Mouse (Mus musculus) myocyte (in vitro differentiated cells): ENCODE measurements around the gene Pick1. TPM values are rescaled to one million over a fixed set of nuclear protein-coding genes. Genes with fewer than 3 reads are reported as not detected.

Source experiments
- H3K27me3 ChIP-seq: one replicate; pipeline ENCODE4 v1.6.1; 2011; ENCODE audit not compliant: control insufficient read depth, insufficient read depth, insufficient read length
- H3K36me3 ChIP-seq: one replicate; pipeline ENCODE4 v1.6.1; 2011; ENCODE audit not compliant: control insufficient read depth, insufficient read depth
- H3K4me2 ChIP-seq: one replicate; pipeline ENCODE4 v1.6.1; 2011; ENCODE audit warnings: low read depth, control low read depth
- H3K4me3 ChIP-seq: one replicate; pipeline ENCODE4 v1.5.1; 2011; ENCODE audit warnings: mild to moderate bottlenecking, control low read depth, moderate library complexity
- H3K79me2 ChIP-seq: one replicate; pipeline ENCODE4 v1.6.1; 2011; ENCODE audit not compliant: control insufficient read depth, insufficient read depth
- H3ac ChIP-seq: one replicate; pipeline ENCODE4 v1.6.1; 2011; ENCODE audit not compliant: control insufficient read depth, insufficient read length
- CEBPB ChIP-seq: IDR thresholded peaks from 2 replicates; pipeline ENCODE4 v1.6.1; 2011; ENCODE audit warnings: mild to moderate bottlenecking, moderate library complexity; ENCODE audit not compliant: poor library complexity, insufficient read depth, severe bottlenecking
- E2F4 ChIP-seq: IDR thresholded peaks from one replicate; pipeline ENCODE4 v1.6.1; 2011; ENCODE audit warnings: mild to moderate bottlenecking, control low read depth, moderate library complexity; ENCODE audit not compliant: insufficient read depth
- MAX ChIP-seq: IDR thresholded peaks from one replicate; pipeline ENCODE4 v1.6.1; 2011; ENCODE audit warnings: low read depth, mild to moderate bottlenecking, control low read depth
- MYOD1 ChIP-seq, 3 experiments: IDR thresholded peaks; one replicate each; pipeline ENCODE4 v1.6.1; 2011; ENCODE audit warnings: control low read depth in 2 of 3, low read depth in 2 of 3, mild to moderate bottlenecking in 2 of 3, moderate library complexity in 1 of 3; ENCODE audit not compliant: insufficient read length in 2 of 3, control insufficient read depth in 1 of 3
- MYOG ChIP-seq, 3 experiments: IDR thresholded peaks; one replicate each; pipeline ENCODE4 v1.6.1; 2011; ENCODE audit warnings: control low read depth in 2 of 3, low read depth in 2 of 3, mild to moderate bottlenecking in 2 of 3; ENCODE audit not compliant: insufficient read length in 2 of 3, control insufficient read depth in 1 of 3, insufficient read depth in 1 of 3
- POLR2A ChIP-seq: IDR thresholded peaks from one replicate; pipeline ENCODE4 v1.6.1; 2011; ENCODE audit warnings: low read depth, mild to moderate bottlenecking, control low read depth, moderate library complexity; ENCODE audit not compliant: insufficient read length
- POLR2AphosphoS2 ChIP-seq: IDR thresholded peaks from one replicate; pipeline ENCODE4 v1.6.1; 2011; ENCODE audit warnings: low read depth, control low read depth; ENCODE audit not compliant: insufficient read length
- REST ChIP-seq: IDR thresholded peaks from one replicate; pipeline ENCODE4 v1.6.1; 2011; ENCODE audit warnings: mild to moderate bottlenecking, control low read depth, moderate library complexity; ENCODE audit not compliant: insufficient read depth, insufficient read length
- SRF ChIP-seq: IDR thresholded peaks from one replicate; pipeline ENCODE4 v1.6.1; 2011; ENCODE audit warnings: low read depth; ENCODE audit not compliant: control insufficient read depth, insufficient read length
- TCF12 ChIP-seq: IDR thresholded peaks from one replicate; pipeline ENCODE4 v1.6.1; 2011; ENCODE audit warnings: mild to moderate bottlenecking, control low read depth; ENCODE audit not compliant: poor library complexity, insufficient read depth, severe bottlenecking
- TCF3 ChIP-seq: IDR thresholded peaks from one replicate; pipeline ENCODE4 v1.6.1; 2011; ENCODE audit warnings: low read depth, control low read depth; ENCODE audit not compliant: insufficient read length
- USF1 ChIP-seq: IDR thresholded peaks from one replicate; pipeline ENCODE4 v1.6.1; 2011; ENCODE audit warnings: low read depth, mild to moderate bottlenecking, control low read depth, moderate library complexity
- polyA plus RNA-seq: library from polyadenylated mRNA; unstranded; fragments of >200 nt; fragmentation: generic; extraction: Trizol; gene quantifications from one replicate; pipeline ENCODE4 v1.2.1, GENCODE M21; 2012; ENCODE audit warnings: missing spikeins

Pick1 gene
- polyA plus RNA-seq, 1 experiment, result 26.0 TPM

DNA sequence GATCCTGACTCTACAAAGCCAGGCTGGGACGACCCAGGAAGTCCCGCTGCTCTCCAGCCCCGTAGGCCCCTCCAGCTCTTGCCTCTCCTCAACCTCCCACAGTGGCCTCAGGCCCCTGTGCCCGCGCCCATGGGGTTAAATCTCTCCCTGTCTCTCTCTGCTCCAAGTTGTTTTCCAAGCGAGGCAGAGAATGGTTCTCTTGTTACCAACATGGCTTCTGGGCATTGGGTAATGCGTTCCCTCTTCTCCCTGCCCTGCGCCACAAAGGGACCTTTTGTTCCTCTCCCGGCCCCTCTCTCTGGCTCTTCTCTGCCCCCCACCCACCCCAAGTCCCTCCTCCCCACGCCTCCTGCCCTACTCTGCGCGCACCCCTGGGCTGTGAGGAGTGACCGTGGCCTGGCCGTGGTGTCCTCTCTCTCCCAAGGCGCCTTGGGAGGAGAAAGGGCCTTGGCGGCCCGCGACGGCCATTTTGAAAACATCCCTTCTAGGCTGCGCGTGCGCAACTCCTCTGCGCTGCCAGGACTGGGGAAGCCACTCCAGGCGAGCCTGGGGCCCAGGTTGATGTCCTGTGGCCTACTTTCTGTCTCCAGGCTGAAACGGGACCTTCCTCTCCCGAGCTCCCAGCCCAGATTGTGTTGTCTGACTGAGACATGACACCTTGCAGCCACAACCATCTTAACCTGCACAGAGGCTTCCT lies 16.1 kb upstream of the Pick1 start:
- H3K27me3 ChIP-seq, result peaks cover 65% of the 10 kb centered on the region
- no peaks in the 10 kb centered on the region for H3K36me3 ChIP-seq
- H3ac ChIP-seq, result no peak overlapping the region
- TF ChIP-seq CEBPB (no peak), TCF3 (no peak), MYOD1 (IDR thresholded peaks at IDR 0.05; ENCODE audit: control insufficient read depth in 1 of 3, insufficient read length in 2 of 3, low read depth in 2 of 3) (no peak), POLR2AphosphoS2 (no peak), E2F4 (no peak), SRF (no peak), USF1 (no peak), REST (no peak), TCF12 (no peak), POLR2A (no peak), MYOG (IDR thresholded peaks at IDR 0.05; ENCODE audit: control insufficient read depth in 1 of 3, insufficient read depth in 1 of 3, insufficient read length in 2 of 3, low read depth in 2 of 3) (no peak), MAX (no peak)
- no peak overlapping the region for H3K4me2 ChIP-seq
- no peak overlapping the region for H3K4me3 ChIP-seq
- H3K79me2 ChIP-seq, result no peaks in the 10 kb centered on the region

DNA sequence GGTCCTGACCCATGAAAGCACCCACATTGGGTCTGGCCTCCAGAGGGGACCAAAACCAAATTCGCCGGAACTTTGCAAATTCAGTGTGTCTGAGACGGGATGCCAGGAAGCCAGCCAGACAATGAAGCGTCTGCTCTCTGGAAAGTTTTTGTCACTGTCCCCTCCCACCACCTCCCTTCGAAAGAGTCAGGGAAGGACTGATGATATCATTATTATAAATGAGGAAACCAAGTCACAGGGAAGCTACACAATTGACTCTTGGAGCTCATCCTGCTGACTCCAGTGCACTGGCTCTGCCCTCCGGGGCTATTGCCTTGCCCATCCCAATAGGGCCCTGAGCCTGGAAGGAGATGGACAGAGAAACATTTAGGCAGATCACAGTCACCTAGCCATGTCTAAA lies 15.4 kb upstream of the Pick1 start:
- no peaks in the 10 kb centered on the region for H3K36me3 ChIP-seq
- no peak for TF ChIP-seq POLR2A
- no peak for TF ChIP-seq USF1
- TF ChIP-seq MYOD1 (IDR thresholded peaks at IDR 0.05; ENCODE audit: control insufficient read depth in 1 of 3, insufficient read length in 2 of 3, low read depth in 2 of 3), result no peak
- no peak for TF ChIP-seq MYOG (IDR thresholded peaks at IDR 0.05; ENCODE audit: control insufficient read depth in 1 of 3, insufficient read depth in 1 of 3, insufficient read length in 2 of 3, low read depth in 2 of 3)
- TF ChIP-seq TCF12, result no peak
- TF ChIP-seq MAX, result no peak
- TF ChIP-seq REST, result no peak
- TF ChIP-seq CEBPB, result no peak
- TF ChIP-seq TCF3, result no peak
- TF ChIP-seq SRF, result no peak
- no peak for TF ChIP-seq POLR2AphosphoS2
- H3K4me3 ChIP-seq, result no peak overlapping the region
- H3K79me2 ChIP-seq, result no peaks in the 10 kb centered on the region
- peaks cover 65% of the 10 kb centered on the region for H3K27me3 ChIP-seq
- no peak overlapping the region for H3ac ChIP-seq
- H3K4me2 ChIP-seq, result no peak overlapping the region

DNA sequence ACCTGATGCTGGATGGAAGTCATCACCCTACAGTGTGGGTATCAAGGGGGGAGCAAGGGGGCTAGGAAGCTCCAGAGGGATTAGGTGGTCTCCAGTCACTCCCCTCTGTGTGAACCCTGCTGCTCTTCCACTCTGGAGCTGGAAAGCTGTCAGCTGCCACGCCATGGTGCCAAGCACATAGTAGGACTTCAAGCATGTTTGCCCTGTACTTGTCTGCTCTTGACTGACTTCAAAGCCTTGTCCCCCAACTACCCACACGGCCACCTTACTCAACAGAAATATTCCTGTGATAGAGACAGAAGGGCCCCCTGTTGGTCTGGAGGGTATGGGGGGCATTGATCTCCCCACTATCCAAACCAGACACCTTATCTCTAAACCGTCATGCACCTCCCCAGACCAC lies 12.8 kb upstream of the Pick1 start:
- no peak for TF ChIP-seq MYOG (IDR thresholded peaks at IDR 0.05; ENCODE audit: control insufficient read depth in 1 of 3, insufficient read depth in 1 of 3, insufficient read length in 2 of 3, low read depth in 2 of 3)
- no peak for TF ChIP-seq E2F4
- no peak for TF ChIP-seq POLR2A
- no peak for TF ChIP-seq REST
- no peak for TF ChIP-seq CEBPB
- no peak for TF ChIP-seq POLR2AphosphoS2
- TF ChIP-seq MAX, result no peak
- no peak for TF ChIP-seq TCF12
- TF ChIP-seq TCF3, result no peak
- TF ChIP-seq SRF, result no peak
- TF ChIP-seq USF1, result no peak
- no peak for TF ChIP-seq MYOD1 (IDR thresholded peaks at IDR 0.05; ENCODE audit: control insufficient read depth in 1 of 3, insufficient read length in 2 of 3, low read depth in 2 of 3)
- Histone ChIP-seq H3K4me2 (no peak overlapping the region), H3K4me3 (no peak overlapping the region), H3K79me2 (no peaks in the 10 kb centered on the region), H3K36me3 (no peaks in the 10 kb centered on the region), H3ac (no peak overlapping the region), H3K27me3 (peaks cover 62% of the 10 kb centered on the region)

DNA sequence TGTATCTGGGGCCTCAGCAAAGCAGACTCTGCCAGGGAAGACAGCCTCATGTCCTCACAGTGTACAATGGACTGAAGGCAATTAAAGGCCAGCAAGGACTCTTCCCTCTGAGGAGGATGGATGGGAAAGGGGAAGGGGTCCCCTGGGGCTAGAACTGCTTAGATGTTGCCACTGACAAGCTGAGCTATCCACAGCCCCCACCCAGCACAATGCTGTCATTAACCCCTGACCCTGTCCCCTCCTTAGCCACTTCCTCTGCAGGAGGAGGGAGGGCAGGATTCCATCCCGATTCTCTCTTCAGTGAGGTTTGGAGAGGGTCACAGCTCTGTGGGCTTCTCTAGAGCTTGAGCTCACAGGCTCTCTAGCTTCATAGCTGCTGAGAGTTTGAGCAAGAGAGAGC lies 9.4 kb upstream of the Pick1 start:
- Histone ChIP-seq H3K27me3 (peaks cover 45% of the 10 kb centered on the region), H3K79me2 (no peaks in the 10 kb centered on the region), H3ac (no peak overlapping the region), H3K36me3 (no peaks in the 10 kb centered on the region), H3K4me3 (no peak overlapping the region), H3K4me2 (no peak overlapping the region)
- TF ChIP-seq REST, result no peak
- TF ChIP-seq E2F4, result no peak
- no peak for TF ChIP-seq POLR2AphosphoS2
- no peak for TF ChIP-seq MAX
- TF ChIP-seq USF1, result no peak
- no peak for TF ChIP-seq MYOG (IDR thresholded peaks at IDR 0.05; ENCODE audit: control insufficient read depth in 1 of 3, insufficient read depth in 1 of 3, insufficient read length in 2 of 3, low read depth in 2 of 3)
- no peak for TF ChIP-seq TCF12
- no peak for TF ChIP-seq SRF
- no peak for TF ChIP-seq TCF3
- TF ChIP-seq CEBPB, result no peak
- TF ChIP-seq MYOD1 (IDR thresholded peaks at IDR 0.05; ENCODE audit: control insufficient read depth in 1 of 3, insufficient read length in 2 of 3, low read depth in 2 of 3), result no peak
- TF ChIP-seq POLR2A, result no peak
